Mouse (Mus musculus): Measurements from ENCODE around the gene Rundc3a. TPM values are rescaled to one million over a fixed set of nuclear protein-coding genes. Genes with fewer than 3 reads are reported as not detected.
"Not testable (repeated sequence)": the region's sequence is repeated elsewhere in the genome, so short reads cannot be mapped to it uniquely, and the experiment has no call there.

Rundc3a gene
- total RNA-seq, 2 experiments from 2014 or later, result 399 to 416 TPM

GRCm38 (mm10) chr11:102404161-102405010 lies 11.2 kb downstream of the Rundc3a start:
- intact Hi-C loops (cut with DNase I), result loop anchor here (5.0 kb wide), 1 partner anchor 107 kb away; the partner anchor contains the start of gene Atxn7l3

GRCm38 (mm10) chr11:102405544-102406285 lies 12.5 kb downstream of the Rundc3a start:
- DNase-seq (ENCODE audit: low spot score in 2 of 2), result no peak
- intact Hi-C loops (cut with DNase I), result loop anchor here (5.0 kb wide), 1 partner anchor 108 kb away; the partner anchor contains the start of gene Atxn7l3

More at GRCm38 (mm10) chr11:102404161-102405010, 11.2 kb downstream of the Rundc3a start:
- DNase-seq (ENCODE audit: low spot score in 2 of 2), result peak in 1 of 2 experiments; percentile 15

GRCm38 (mm10) chr11:102406401-102406800 lies 13.2 kb downstream of the Rundc3a start:
- intact Hi-C loops (cut with DNase I), result loop anchor here (5.0 kb wide), 1 partner anchor 109 kb away; the partner anchor contains the start of gene Atxn7l3

GRCm38 (mm10) chr11:102406900-102407833 lies 14.0 kb downstream of the Rundc3a start:
- intact Hi-C loops (cut with DNase I), result loop anchor here (5.0 kb wide), 1 partner anchor 110 kb away; the partner anchor contains the start of gene Atxn7l3
- peak; percentile 85 to 89 for DNase-seq (ENCODE audit: low spot score in 2 of 2)

More at GRCm38 (mm10) chr11:102406401-102406800, 13.2 kb downstream of the Rundc3a start:
- DNase-seq (ENCODE audit: low spot score in 2 of 2), result no peak

- DNase-seq (ENCODE audit: low spot score in 2 of 2), result no peak
- intact Hi-C loops (cut with DNase I), result loop anchor here (1.0 to 5.0 kb wide), 3 partner anchors 23 to 111 kb away; partner anchors contain the start of genes Atxn7l3 and Grn
Observed at GRCm38 (mm10) chr11:102407834-102408215, 14.6 kb downstream of the Rundc3a start, which contains the start of gene Slc25a39. Gene Slc25a39, minus strand, starts transcription at chr11:102407946.

GRCm38 (mm10) chr11:102408344-102408876 lies 15.2 kb downstream of the Rundc3a start:
- DNase-seq (ENCODE audit: low spot score in 2 of 2), result peak; percentile 97 to 99
- intact Hi-C loops (cut with DNase I), result loop anchor here (1.0 to 5.0 kb wide), 3 partner anchors 22 to 111 kb away; partner anchors contain the start of genes Atxn7l3 and Grn

- no peak for DNase-seq (ENCODE audit: low spot score in 2 of 2)
- intact Hi-C loops (cut with DNase I), result loop anchor here (1.0 to 5.0 kb wide), 3 partner anchors 22 to 112 kb away; partner anchors contain the start of genes Atxn7l3 and Grn
Observed at GRCm38 (mm10) chr11:102408888-102409794, 15.9 kb downstream of the Rundc3a start.

GRCm38 (mm10) chr11:102409795-102410330 lies 16.7 kb downstream of the Rundc3a start:
- intact Hi-C loops (cut with DNase I), result loop anchor here (2.0 to 5.0 kb wide), 3 partner anchors 21 to 113 kb away; partner anchors contain the start of genes Atxn7l3 and Grn
- DNase-seq (ENCODE audit: low spot score in 2 of 2), result no peak

- intact Hi-C loops (cut with DNase I), result loop anchor here (2.0 kb wide), 1 partner anchor 102 kb away; no protein-coding TSS in a partner anchor
- not testable (repeated sequence) for DNase-seq (ENCODE audit: low spot score in 2 of 2)
Observed at GRCm38 (mm10) chr11:102410345-102410744, 17.1 kb downstream of the Rundc3a start.

GRCm38 (mm10) chr11:102411061-102411460 lies 17.9 kb downstream of the Rundc3a start:
- intact Hi-C loops (cut with DNase I), result loop anchor here (2.0 kb wide), 1 partner anchor 102 kb away; no protein-coding TSS in a partner anchor
- no peak for DNase-seq (ENCODE audit: low spot score in 2 of 2)

- DNase-seq (ENCODE audit: low spot score in 2 of 2), result peak; percentile 93 to 95
- intact Hi-C loops (cut with DNase I), result loop anchor here (2.0 kb wide), 1 partner anchor 103 kb away; no protein-coding TSS in a partner anchor
Observed at GRCm38 (mm10) chr11:102411704-102412103, 18.5 kb downstream of the Rundc3a start.

- no peak for DNase-seq (ENCODE audit: low spot score in 2 of 2)
- intact Hi-C loops (cut with DNase I), result no loop called here
Observed at GRCm38 (mm10) chr11:102413059-102413458, 19.9 kb downstream of the Rundc3a start.

GRCm38 (mm10) chr11:102415034-102415802 lies 22.0 kb downstream of the Rundc3a start:
- intact Hi-C loops (cut with DNase I), result no loop called here
- no peak for DNase-seq (ENCODE audit: low spot score in 2 of 2)

- intact Hi-C loops (cut with DNase I), result no loop called here
- no peak for DNase-seq (ENCODE audit: low spot score in 2 of 2)
Observed at GRCm38 (mm10) chr11:102417160-102417559, 24.0 kb downstream of the Rundc3a start.

- intact Hi-C loops (cut with DNase I), result no loop called here
- DNase-seq (ENCODE audit: low spot score in 2 of 2), result no peak
Observed at GRCm38 (mm10) chr11:102418887-102419286, 25.7 kb downstream of the Rundc3a start.

- intact Hi-C loops (cut with DNase I), result no loop called here
Observed at GRCm38 (mm10) chr11:102421559-102421958, 28.4 kb downstream of the Rundc3a start.

More at GRCm38 (mm10) chr11:102421559-102421958, 28.4 kb downstream of the Rundc3a start:
- no peak for DNase-seq (ENCODE audit: low spot score in 2 of 2)
